Mouse (Mus musculus): ENCODE results near the gene Timp2. TPM values are rescaled to one million over a fixed set of nuclear protein-coding genes. Genes with fewer than 3 reads are reported as not detected.
"Not testable (repeated sequence)": the region's sequence is repeated elsewhere in the genome, so short reads cannot be mapped to it uniquely, and the experiment has no call there.

Gene Timp2
- polyA plus RNA-seq, 1 experiment from 2014 or later = 48.0 TPM

DNA sequence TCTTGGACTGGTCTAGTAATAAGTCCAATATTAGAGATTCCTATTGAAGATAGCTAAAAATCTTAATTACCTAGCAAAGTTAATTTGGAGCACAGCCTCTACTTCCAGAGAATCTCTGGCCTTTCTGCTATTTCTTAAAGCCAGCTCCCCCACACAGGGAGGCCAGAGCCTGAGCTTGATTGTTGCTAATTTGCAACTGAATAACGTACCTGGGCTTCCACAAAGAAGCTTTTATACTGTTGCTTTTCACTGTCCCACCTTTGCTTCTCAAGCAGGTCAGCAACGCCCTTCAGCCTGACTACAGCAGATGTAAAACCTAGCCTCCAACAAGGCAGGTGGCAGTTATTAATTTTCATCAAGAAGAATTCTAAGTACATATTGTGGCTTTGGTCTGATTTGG, 47.6 kb downstream of the Timp2 start:
- peaks cover 53% of the 10 kb centered on the region for H3K36me3 ChIP-seq (replicated peaks)
- not testable (repeated sequence) for H3K9ac ChIP-seq; H3K9me3 ChIP-seq; H3K27me3 ChIP-seq; H3K4me1 ChIP-seq; H3K27ac ChIP-seq; H3K4me3 ChIP-seq (replicated peaks); H3K4me2 ChIP-seq; ATAC-seq (ENCODE audit: low FRiP score)
- 85% methylated on average over 2 of the region's 2 CpGs for WGBS

DNA sequence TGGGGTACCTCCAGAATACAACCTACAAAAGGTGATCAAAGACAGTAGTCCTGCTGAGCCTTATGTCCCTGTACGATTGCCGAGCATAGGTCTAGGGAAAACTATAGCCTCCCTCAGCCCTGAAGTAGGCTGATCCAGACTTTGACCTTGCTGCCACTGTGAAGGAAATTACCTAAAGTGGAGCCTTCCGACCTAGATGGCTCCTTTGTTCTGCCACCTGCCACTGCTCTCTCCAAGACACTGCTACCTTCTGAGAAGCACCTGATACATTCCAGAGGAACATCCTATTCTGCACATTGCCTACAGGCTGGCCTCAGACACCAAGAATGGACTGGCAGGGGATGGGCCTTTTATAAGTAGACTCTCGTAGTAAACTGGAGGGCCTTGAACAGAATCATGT, 51.6 kb downstream of the Timp2 start:
- ATAC-seq (ENCODE audit: low FRiP score); H3K9ac ChIP-seq; H3K9me3 ChIP-seq; H3K27me3 ChIP-seq; H3K4me2 ChIP-seq; H3K27ac ChIP-seq; H3K4me1 ChIP-seq; H3K4me3 ChIP-seq (replicated peaks): not testable (repeated sequence)
- WGBS = 94% methylated on average over 4 of the region's 4 CpGs
- peaks cover 26% of the 10 kb centered on the region for H3K36me3 ChIP-seq (replicated peaks)

DNA sequence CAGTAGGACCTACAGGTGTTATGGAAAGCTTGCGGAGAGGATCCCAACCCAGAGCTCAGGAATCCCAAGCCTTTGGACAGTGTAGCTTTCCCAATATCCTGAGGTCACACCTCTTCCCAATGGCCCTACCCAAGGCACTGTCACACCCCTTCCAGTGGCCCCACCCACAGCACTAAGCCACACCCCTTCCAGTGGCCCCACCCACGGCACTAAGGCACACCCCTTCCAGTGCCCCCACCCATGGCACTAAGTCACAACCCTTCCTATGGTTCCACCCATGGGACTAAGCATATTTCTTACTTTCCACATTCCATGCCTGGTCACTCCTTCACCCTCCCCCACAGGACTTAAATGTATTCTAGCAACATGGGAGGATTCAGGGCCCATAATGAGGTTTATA, 56.7 kb downstream of the Timp2 start:
- Histone ChIP-seq H3K9me3 (no peaks in the 10 kb centered on the region), H3K36me3 (replicated peaks) (peaks cover 15% of the 10 kb centered on the region; the same call in 1 of the 2 replicates), H3K4me2 (no peak overlapping the region), H3K27me3 (no peaks in the 10 kb centered on the region), H3K4me3 (replicated peaks) (no peak overlapping the region), H3K9ac (no peak overlapping the region), H3K27ac (no peak overlapping the region), H3K4me1 (no peaks in the 10 kb centered on the region)
- 86% methylated on average over 2 of the region's 2 CpGs for WGBS
- ATAC-seq (ENCODE audit: low FRiP score) = no peak

DNA sequence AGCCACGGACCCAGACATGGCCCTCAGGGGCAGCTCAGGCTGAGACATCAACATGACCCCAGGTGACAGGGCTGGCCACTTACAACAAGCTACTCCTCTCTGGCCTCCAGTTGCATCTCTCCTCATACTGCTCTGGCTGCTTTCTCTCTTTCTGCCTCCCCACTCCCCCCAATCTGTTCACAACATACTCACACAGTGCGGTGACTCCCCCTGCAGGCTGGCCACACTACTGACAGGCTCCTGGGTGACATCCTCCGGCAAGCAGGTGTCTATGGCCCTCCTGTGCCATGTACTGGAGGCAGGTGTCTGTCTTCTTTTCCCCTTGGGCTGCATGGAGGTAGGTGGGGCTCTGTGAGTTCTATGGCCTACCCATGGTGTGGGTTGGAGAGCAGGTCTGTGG, 57.6 kb downstream of the Timp2 start:
- Histone ChIP-seq H3K9me3 (no peaks in the 10 kb centered on the region), H3K4me1 (no peaks in the 10 kb centered on the region)
- WGBS = 74% methylated on average over 3 of the region's 3 CpGs

DNA sequence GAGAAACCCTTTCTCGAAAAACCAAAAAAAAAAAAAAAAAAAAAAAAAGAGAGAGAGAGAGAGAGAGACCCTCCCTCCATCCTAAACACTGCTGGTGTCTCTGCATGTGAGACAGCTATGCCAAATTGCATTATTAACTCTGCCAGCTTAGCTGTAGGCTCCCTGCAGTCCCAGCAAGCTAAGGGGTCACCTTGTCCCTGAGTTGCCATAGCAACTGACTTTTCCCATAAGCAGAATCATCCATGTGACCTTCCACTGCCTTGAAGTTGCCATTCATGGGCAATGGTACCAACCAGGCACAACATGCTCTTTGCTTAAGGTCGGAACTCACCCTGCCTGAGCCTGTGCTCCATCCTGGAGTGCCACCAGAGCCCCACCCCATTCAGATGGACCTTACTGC, 60.5 kb downstream of the Timp2 start:
- no peak overlapping the region for H3K9ac ChIP-seq
- no peak overlapping the region for H3K4me2 ChIP-seq
- H3K9me3 ChIP-seq = no peaks in the 10 kb centered on the region
- 74% methylated on average over 2 of the region's 2 CpGs for WGBS
- H3K27ac ChIP-seq = no peak overlapping the region
- H3K4me3 ChIP-seq (replicated peaks) = no peak overlapping the region
- H3K36me3 ChIP-seq (replicated peaks) = no peaks in the 10 kb centered on the region
- ATAC-seq (ENCODE audit: low FRiP score) = no peak
- H3K27me3 ChIP-seq = no peaks in the 10 kb centered on the region
- H3K4me1 ChIP-seq = peaks cover 8% of the 10 kb centered on the region

More for the DNA sequence above, 57.6 kb downstream of the Timp2 start:
- H3K27ac ChIP-seq = no peak overlapping the region
- no peak overlapping the region for H3K9ac ChIP-seq
- no peak overlapping the region for H3K4me3 ChIP-seq (replicated peaks)
- H3K36me3 ChIP-seq (replicated peaks) = peaks cover 7% of the 10 kb centered on the region; the same call in 1 of the 2 replicates
- no peak for ATAC-seq (ENCODE audit: low FRiP score)
- no peaks in the 10 kb centered on the region for H3K27me3 ChIP-seq
- no peak overlapping the region for H3K4me2 ChIP-seq

DNA sequence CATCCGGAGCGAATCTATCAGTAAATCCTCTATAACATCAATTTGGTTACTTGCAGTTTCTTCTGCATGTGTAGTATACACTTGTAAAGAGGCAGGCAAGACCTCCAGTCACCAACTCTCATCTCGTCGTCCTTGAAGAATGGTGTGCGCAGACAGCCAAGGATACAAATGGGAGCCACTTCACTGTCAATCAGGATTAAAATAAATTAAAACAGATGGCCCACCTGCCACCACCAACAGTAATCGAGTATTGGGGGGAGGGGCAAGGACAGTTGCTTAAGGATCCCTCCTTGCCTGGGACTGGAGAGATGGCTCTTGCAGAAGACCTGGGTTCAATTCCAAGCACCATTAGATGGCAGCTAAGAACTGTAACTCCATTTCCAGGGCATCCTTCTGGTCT, 62.9 kb downstream of the Timp2 start:
- WGBS = 60% methylated on average over 6 of the region's 6 CpGs
- H3K27ac ChIP-seq = no peak overlapping the region
- ATAC-seq (ENCODE audit: low FRiP score) = no peak
- no peak overlapping the region; the same call in 1 of the 2 replicates for H3K9ac ChIP-seq
- H3K4me2 ChIP-seq = no peak overlapping the region
- H3K9me3 ChIP-seq = no peaks in the 10 kb centered on the region
- H3K27me3 ChIP-seq = no peaks in the 10 kb centered on the region
- no peak overlapping the region for H3K4me3 ChIP-seq (replicated peaks)
- peaks cover 23% of the 10 kb centered on the region for H3K4me1 ChIP-seq
- H3K36me3 ChIP-seq (replicated peaks) = peaks cover under 1% of the 10 kb centered on the region; the same call in 1 of the 2 replicates

DNA sequence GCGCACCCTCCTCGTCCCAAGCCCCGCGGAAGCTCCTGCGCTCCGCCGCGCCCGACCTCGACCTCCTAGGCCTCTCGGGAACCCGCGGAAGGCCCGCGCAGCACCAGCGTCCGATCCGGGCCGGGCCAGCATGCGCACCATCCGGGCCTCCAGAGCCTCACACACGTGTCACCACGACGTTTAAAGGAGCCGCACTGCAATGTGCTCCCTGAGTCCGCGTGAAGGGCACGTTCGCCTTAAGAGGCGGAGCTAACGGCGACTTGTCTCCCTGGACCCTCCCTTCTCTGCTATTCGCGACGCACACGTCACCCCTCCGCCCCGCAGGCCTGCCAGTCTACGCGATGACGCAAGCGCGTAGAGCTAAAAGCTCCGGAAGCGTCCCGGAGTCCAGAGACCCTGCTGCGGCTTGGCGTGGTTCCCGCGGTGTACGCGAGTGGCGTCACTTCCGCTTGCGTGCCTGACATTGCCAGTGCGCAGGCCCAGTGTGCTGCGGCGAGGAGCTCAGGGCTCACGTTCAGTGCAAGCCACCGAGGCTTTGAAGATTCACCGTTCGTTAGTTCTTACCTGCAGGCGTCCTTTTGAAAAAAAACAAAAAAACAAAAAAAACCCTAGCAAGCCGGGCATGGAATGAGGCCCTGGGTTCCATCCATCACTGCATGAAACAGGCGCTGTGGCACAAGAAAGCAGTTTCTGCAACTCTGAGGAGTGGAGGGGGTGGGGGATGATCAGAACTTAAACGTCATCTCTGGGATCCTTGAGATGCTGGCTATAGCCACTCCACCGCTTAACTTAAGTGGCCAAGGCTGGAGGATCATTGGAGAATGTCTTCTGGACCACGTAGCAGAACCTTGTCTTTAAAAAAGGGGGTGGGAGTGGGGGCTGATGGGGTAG, 65.3 kb downstream of the Timp2 start, which contains the start of gene Usp36:
Gene Usp36, minus strand, starts transcription at position 246 of the 891 bp plus-strand sequence.
- Histone ChIP-seq H3K36me3 (replicated peaks) (peaks cover 23% of the 10 kb centered on the region), H3K4me1 (peaks cover 26% of the 10 kb centered on the region), H3K27me3 (no peaks in the 10 kb centered on the region), H3K4me2 (peak within 1 kb of the TSS; percentile 95), H3K9ac (peak within 1 kb of the TSS; percentile 85), H3K27ac (peak within 1 kb of the TSS; percentile 87), H3K9me3 (no peaks in the 10 kb centered on the region), H3K4me3 (replicated peaks) (peak within 1 kb of the TSS; percentile 72)
- ATAC-seq (ENCODE audit: low FRiP score) = peak; percentile 98
- under 1% methylated on average over 68 of the region's 68 CpGs for WGBS

DNA sequence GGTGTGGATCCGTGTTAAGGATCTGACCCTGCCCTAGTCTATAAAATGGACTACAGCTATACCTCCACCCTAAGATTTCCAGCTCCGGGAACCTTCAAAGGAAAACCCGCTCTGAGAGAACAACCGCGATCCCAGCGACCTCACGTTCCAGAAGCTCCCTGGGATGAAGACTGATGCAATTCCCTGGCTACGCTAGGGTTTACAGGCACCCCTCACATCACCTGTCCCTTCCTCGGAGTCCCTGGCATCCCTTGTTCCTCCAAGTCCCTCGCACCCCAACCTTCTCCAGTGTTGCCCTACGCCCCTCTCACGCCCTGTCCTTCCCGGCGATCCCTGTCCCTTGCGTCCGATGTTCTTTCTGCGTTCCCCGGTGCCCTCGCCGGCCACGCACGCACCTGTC, 66.0 kb downstream of the Timp2 start:
- peak overlapping the region; percentile 74 for H3K27ac ChIP-seq
- ATAC-seq (ENCODE audit: low FRiP score) = no peak
- H3K27me3 ChIP-seq = no peaks in the 10 kb centered on the region
- H3K4me1 ChIP-seq = peaks cover 26% of the 10 kb centered on the region
- peak overlapping the region; percentile 95 for H3K4me2 ChIP-seq
- H3K36me3 ChIP-seq (replicated peaks) = peaks cover 30% of the 10 kb centered on the region
- H3K4me3 ChIP-seq (replicated peaks) = peak overlapping the region; percentile 72
- WGBS = under 1% methylated on average over 22 of the region's 22 CpGs
- H3K9ac ChIP-seq = peak overlapping the region; percentile 85
- H3K9me3 ChIP-seq = no peaks in the 10 kb centered on the region

DNA sequence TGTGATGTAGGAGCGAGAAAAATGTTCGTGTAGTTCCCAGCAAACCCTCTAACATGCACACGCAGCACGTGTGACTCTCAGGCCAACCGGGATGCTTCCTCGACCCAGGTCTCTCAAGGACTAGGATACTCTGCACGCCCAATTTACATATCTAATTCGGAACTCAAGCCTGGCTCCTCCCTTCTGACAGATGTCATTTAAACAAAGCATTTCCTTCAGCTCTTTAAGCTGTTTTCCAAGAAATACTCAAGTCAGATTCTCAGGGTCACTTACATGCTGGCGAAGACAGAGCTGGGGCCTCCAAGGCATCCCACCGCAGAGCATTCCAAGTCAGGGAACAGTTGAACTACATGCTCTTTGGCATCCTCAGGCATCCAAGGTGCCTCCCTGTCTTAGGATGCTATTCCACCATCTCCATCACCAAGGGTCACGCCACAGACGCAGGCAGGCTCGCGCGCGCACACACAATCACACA, 66.5 kb downstream of the Timp2 start:
- H3K27ac ChIP-seq = peak overlapping the region; percentile 74; the same call in 1 of the 2 replicates
- WGBS = 2% methylated on average over 16 of the region's 16 CpGs
- H3K36me3 ChIP-seq (replicated peaks) = peaks cover 35% of the 10 kb centered on the region
- peak overlapping the region; percentile 72 for H3K4me3 ChIP-seq (replicated peaks)
- no peaks in the 10 kb centered on the region for H3K27me3 ChIP-seq
- no peak for ATAC-seq (ENCODE audit: low FRiP score)
- H3K4me2 ChIP-seq = peak overlapping the region; percentile 95
- peak overlapping the region; percentile 85 for H3K9ac ChIP-seq
- no peaks in the 10 kb centered on the region for H3K9me3 ChIP-seq
- peaks cover 26% of the 10 kb centered on the region for H3K4me1 ChIP-seq

DNA sequence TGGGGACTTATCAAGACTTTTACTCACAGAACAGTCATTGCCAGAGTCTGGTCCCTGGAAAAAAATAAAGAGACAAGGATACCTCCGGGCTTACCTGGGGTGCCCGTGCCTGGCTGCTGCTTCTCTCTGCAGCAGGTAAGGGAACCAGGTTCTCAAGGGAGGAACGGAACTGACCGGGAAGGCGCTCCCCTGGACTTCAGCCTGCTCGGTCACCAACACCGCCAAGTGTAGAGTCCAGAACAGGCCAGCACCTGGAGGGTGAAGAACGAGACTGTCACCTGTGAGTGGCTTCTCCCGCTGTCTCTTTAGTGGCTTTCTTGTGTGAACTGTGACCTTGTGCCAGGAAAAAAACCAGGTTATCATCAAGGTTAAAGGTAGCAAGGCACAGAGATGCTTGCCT, 68.0 kb downstream of the Timp2 start:
- Histone ChIP-seq H3K27ac (no peak overlapping the region), H3K4me3 (replicated peaks) (no peak overlapping the region), H3K4me1 (peaks cover 26% of the 10 kb centered on the region), H3K9me3 (no peaks in the 10 kb centered on the region), H3K9ac (no peak overlapping the region), H3K27me3 (no peaks in the 10 kb centered on the region), H3K36me3 (replicated peaks) (peaks cover 49% of the 10 kb centered on the region), H3K4me2 (no peak overlapping the region)
- 94% methylated on average over 9 of the region's 9 CpGs for WGBS
- no peak for ATAC-seq (ENCODE audit: low FRiP score)

DNA sequence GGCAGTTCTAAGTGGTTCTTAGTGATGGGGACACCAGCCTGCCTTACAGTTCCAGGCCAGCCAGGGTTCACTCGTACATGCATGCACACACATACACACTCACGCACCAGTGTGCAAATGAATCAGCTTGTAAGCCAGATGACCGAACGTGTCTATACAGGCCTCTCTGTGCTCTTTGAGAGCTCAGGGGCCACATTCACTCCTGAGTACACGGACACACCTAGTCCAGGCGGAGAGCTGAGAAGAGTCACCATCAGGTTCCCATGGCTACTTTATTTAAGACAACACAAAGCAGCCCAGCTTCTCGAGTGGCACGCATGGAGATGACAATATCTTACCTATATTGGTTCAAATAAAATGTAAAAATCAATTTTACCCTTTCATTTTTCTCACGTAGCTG, 69.1 kb downstream of the Timp2 start:
- Histone ChIP-seq H3K9me3 (no peaks in the 10 kb centered on the region), H3K36me3 (replicated peaks) (peaks cover 61% of the 10 kb centered on the region), H3K4me1 (peaks cover 26% of the 10 kb centered on the region), H3K9ac (no peak overlapping the region), H3K27ac (no peak overlapping the region), H3K4me3 (replicated peaks) (no peak overlapping the region), H3K27me3 (no peaks in the 10 kb centered on the region), H3K4me2 (no peak overlapping the region)
- whole genome bisulfite sequencing = 95% methylated on average over 9 of the region's 9 CpGs
- no peak for ATAC-seq (ENCODE audit: low FRiP score)

DNA sequence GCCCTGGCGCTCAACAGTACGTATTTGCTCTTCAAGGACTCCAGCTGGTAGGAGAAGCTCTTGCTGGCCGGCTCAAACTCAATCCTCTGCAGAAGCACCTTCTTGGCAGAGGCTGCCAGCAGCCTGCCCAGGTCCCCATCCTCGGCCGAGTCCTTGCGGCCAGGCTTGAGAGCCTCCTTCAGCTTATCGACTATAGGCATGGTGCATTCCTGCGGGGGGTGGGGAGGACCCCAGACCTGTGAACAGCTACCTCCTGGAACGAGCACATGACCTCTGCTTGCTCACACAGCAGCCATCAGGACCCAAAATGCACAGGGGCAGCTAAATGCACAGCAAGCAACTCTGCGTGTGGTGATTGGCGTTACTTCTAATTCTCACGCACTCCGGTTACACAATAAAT, 69.7 kb downstream of the Timp2 start:
- H3K27me3 ChIP-seq = no peaks in the 10 kb centered on the region
- H3K4me2 ChIP-seq = no peak overlapping the region
- 90% methylated on average over 13 of the region's 13 CpGs for WGBS
- H3K27ac ChIP-seq = no peak overlapping the region
- no peaks in the 10 kb centered on the region for H3K9me3 ChIP-seq
- no peak for ATAC-seq (ENCODE audit: low FRiP score)
- H3K4me1 ChIP-seq = peaks cover 21% of the 10 kb centered on the region
- no peak overlapping the region for H3K4me3 ChIP-seq (replicated peaks)
- peaks cover 65% of the 10 kb centered on the region for H3K36me3 ChIP-seq (replicated peaks)
- no peak overlapping the region for H3K9ac ChIP-seq

DNA sequence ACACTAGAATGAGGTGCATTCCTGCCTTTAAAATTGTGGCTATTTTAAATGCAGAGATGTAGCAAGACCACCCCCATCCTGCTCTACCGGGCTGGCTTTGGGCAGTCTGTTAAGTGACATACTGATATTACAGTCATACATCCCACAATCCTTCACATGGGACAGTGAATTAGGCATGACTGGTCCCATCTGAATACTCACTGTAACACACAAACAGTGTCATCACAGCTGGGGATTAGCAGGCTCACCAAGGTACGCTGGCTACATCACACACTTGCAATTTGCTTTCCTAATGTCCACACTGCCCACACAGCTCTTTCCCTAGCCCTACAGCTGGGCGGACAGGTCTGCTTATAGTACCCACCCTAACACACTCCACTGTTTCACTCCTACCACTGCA, 75.3 kb downstream of the Timp2 start:
- peaks cover 97% of the 10 kb centered on the region for H3K36me3 ChIP-seq (replicated peaks)
- H3K27ac ChIP-seq = no peak overlapping the region
- 92% methylated on average over 3 of the region's 3 CpGs for WGBS
- H3K9me3 ChIP-seq = no peaks in the 10 kb centered on the region
- no peak for ATAC-seq (ENCODE audit: low FRiP score)
- no peaks in the 10 kb centered on the region for H3K27me3 ChIP-seq
- H3K9ac ChIP-seq = no peak overlapping the region
- no peak overlapping the region for H3K4me3 ChIP-seq (replicated peaks)
- H3K4me1 ChIP-seq = no peaks in the 10 kb centered on the region
- H3K4me2 ChIP-seq = no peak overlapping the region

Measured in forebrain, embryonic 12.5 days (tissue).